Mouse (Mus musculus): ENCODE results near the gene Tctn1. TPM values are rescaled to one million over a fixed set of nuclear protein-coding genes. Genes with fewer than 3 reads are reported as not detected.

Gene Tctn1
- total and polyA plus RNA-seq, 3 experiments = 3.8 to 6.0 TPM; not detected in 1

- Histone ChIP-seq H3K79me2 (ENCODE audit: control insufficient read depth, insufficient read depth, low read length, poor library complexity) (no peaks in the 10 kb centered on the region), H3K4me1 (ENCODE audit: control insufficient read depth in 1 of 2, insufficient read depth in 2 of 2, low read length in 2 of 2) (no peaks in the 10 kb centered on the region), H3K9me3 (replicated peaks; ENCODE audit: insufficient read depth, low read length) (no peaks in the 10 kb centered on the region), H3K4me3 (ENCODE audit: control insufficient read depth in 1 of 2, insufficient read depth in 1 of 2, low read depth in 2 of 2, low read length in 2 of 2) (no peak overlapping the region), H3K9ac (ENCODE audit: control insufficient read depth, low read depth, low read length, poor library complexity, severe bottlenecking) (no peak overlapping the region), H3K27me3 (ENCODE audit: control insufficient read depth in 1 of 2, insufficient read depth in 2 of 2, low read length in 2 of 2) (no peaks in the 10 kb centered on the region), H3K36me3 (ENCODE audit: control insufficient read depth in 1 of 2, insufficient read depth in 2 of 2, low read length in 2 of 2) (no peaks in the 10 kb centered on the region), H3K27ac (ENCODE audit: control insufficient read depth, low read depth, low read length) (no peak overlapping the region)
- DNase-seq (ENCODE audit: low read depth, low spot score) = no peak
- TF ChIP-seq NELFE (IDR thresholded peaks at IDR 0.05; ENCODE audit: low read depth, low read length) (no peak), POLR2AphosphoS2 (IDR thresholded peaks at IDR 0.05; ENCODE audit: low read length) (no peak)
Observed at GRCm38 (mm10) chr5:122233077-122233581, 31.1 kb downstream of the Tctn1 start.

- H3K79me2 ChIP-seq (ENCODE audit: control insufficient read depth, insufficient read depth, low read length, poor library complexity) = no peaks in the 10 kb centered on the region
- H3K4me1 ChIP-seq (ENCODE audit: control insufficient read depth in 1 of 2, insufficient read depth in 2 of 2, low read length in 2 of 2) = no peaks in the 10 kb centered on the region
- H3K4me3 ChIP-seq (ENCODE audit: control insufficient read depth in 1 of 2, insufficient read depth in 1 of 2, low read depth in 2 of 2, low read length in 2 of 2) = no peak overlapping the region
- H3K36me3 ChIP-seq (ENCODE audit: control insufficient read depth in 1 of 2, insufficient read depth in 2 of 2, low read length in 2 of 2) = no peaks in the 10 kb centered on the region
- H3K9me3 ChIP-seq (replicated peaks; ENCODE audit: insufficient read depth, low read length) = no peaks in the 10 kb centered on the region
- no peak overlapping the region for H3K27ac ChIP-seq (ENCODE audit: control insufficient read depth, low read depth, low read length)
- no peak overlapping the region for H3K9ac ChIP-seq (ENCODE audit: control insufficient read depth, low read depth, low read length, poor library complexity, severe bottlenecking)
- H3K27me3 ChIP-seq (ENCODE audit: control insufficient read depth in 1 of 2, insufficient read depth in 2 of 2, low read length in 2 of 2) = no peaks in the 10 kb centered on the region
- TF ChIP-seq BHLHE40 (IDR thresholded peaks at IDR 0.05; ENCODE audit: borderline replicate concordance, low read depth, low read length) (no peak), NELFE (IDR thresholded peaks at IDR 0.05; ENCODE audit: low read depth, low read length) (no peak), USF1 (IDR thresholded peaks at IDR 0.05; ENCODE audit: low read depth, low read length) (no peak), ZMIZ1 (IDR thresholded peaks at IDR 0.05; ENCODE audit: low read depth, low read length) (no peak), POLR2AphosphoS5 (IDR thresholded peaks at IDR 0.05; ENCODE audit: borderline replicate concordance, low read depth, low read length) (no peak), MAX (IDR thresholded peaks at IDR 0.05; ENCODE audit: low read length) (no peak), MAZ (IDR thresholded peaks at IDR 0.05; ENCODE audit: low read depth, low read length) (no peak), MYC (IDR thresholded peaks at IDR 0.05; ENCODE audit: low read depth, low read length) (no peak), TBP (IDR thresholded peaks at IDR 0.05; ENCODE audit: low read depth, low read length) (no peak), MXI1 (IDR thresholded peaks at IDR 0.05; ENCODE audit: low read depth, low read length) (no peak), RAD21 (IDR thresholded peaks at IDR 0.05; ENCODE audit: low read depth, low read length) (no peak), ZC3H11A (IDR thresholded peaks at IDR 0.05; ENCODE audit: low read depth, low read length) (no peak)
- DNase-seq (ENCODE audit: low read depth, low spot score) = no peak
Observed at GRCm38 (mm10) chr5:122232004-122232403, 32.3 kb downstream of the Tctn1 start.

- no peaks in the 10 kb centered on the region for H3K36me3 ChIP-seq (ENCODE audit: control insufficient read depth in 1 of 2, insufficient read depth in 2 of 2, low read length in 2 of 2)
- peak; percentile 18 for DNase-seq (ENCODE audit: low read depth, low spot score)
- no peaks in the 10 kb centered on the region for H3K4me1 ChIP-seq (ENCODE audit: control insufficient read depth in 1 of 2, insufficient read depth in 2 of 2, low read length in 2 of 2)
- TF ChIP-seq EP300 (IDR thresholded peaks at IDR 0.05; ENCODE audit: low read depth in 1 of 2, low read length in 2 of 2) (no peak), USF2 (IDR thresholded peaks at IDR 0.05; ENCODE audit: borderline replicate concordance in 1 of 2, insufficient read depth in 1 of 2, low read depth in 1 of 2, low read length in 2 of 2) (no peak), BHLHE40 (IDR thresholded peaks at IDR 0.05; ENCODE audit: borderline replicate concordance, low read depth, low read length) (no peak), MAFK (IDR thresholded peaks at IDR 0.05; ENCODE audit: borderline replicate concordance, low read depth, low read length) (no peak), CHD1 (IDR thresholded peaks at IDR 0.05; ENCODE audit: low read depth, low read length) (no peak), TBP (IDR thresholded peaks at IDR 0.05; ENCODE audit: low read depth, low read length) (no peak), MAX (IDR thresholded peaks at IDR 0.05; ENCODE audit: low read length) (no peak), ZMIZ1 (IDR thresholded peaks at IDR 0.05; ENCODE audit: low read depth, low read length) (no peak), ETS1 (IDR thresholded peaks at IDR 0.05; ENCODE audit: low read depth, low read length) (no peak), POLR2AphosphoS5 (IDR thresholded peaks at IDR 0.05; ENCODE audit: borderline replicate concordance, low read depth, low read length) (no peak), ELF1 (IDR thresholded peaks at IDR 0.05; ENCODE audit: low read depth, low read length) (no peak)
- no peaks in the 10 kb centered on the region for H3K79me2 ChIP-seq (ENCODE audit: control insufficient read depth, insufficient read depth, low read length, poor library complexity)
- H3K4me3 ChIP-seq (ENCODE audit: control insufficient read depth in 1 of 2, insufficient read depth in 1 of 2, low read depth in 2 of 2, low read length in 2 of 2) = no peak overlapping the region
- no peaks in the 10 kb centered on the region for H3K9me3 ChIP-seq (replicated peaks; ENCODE audit: insufficient read depth, low read length)
- no peaks in the 10 kb centered on the region for H3K27me3 ChIP-seq (ENCODE audit: control insufficient read depth in 1 of 2, insufficient read depth in 2 of 2, low read length in 2 of 2)
- no peak overlapping the region for H3K27ac ChIP-seq (ENCODE audit: control insufficient read depth, low read depth, low read length)
- H3K9ac ChIP-seq (ENCODE audit: control insufficient read depth, low read depth, low read length, poor library complexity, severe bottlenecking) = no peak overlapping the region
Observed at GRCm38 (mm10) chr5:122231431-122231830, 32.8 kb downstream of the Tctn1 start.

Measured in MEL (cell line).